Mouse (Mus musculus): ENCODE results near the gene Nrg4.

The Nrg4 gene

GRCm38 (mm10) chr9:55326515-55327233, at the start of gene Nrg4, which contains the start of gene Tmem266:
Gene Nrg4, minus strand, starts transcription at chr9:55326844.
Gene Tmem266, plus strand, starts transcription at chr9:55326913.
- in situ Hi-C loops (cut with MboI; ENCODE audit: low sequenced_read_pairs) = no loop called here

- in situ Hi-C loops (cut with MboI; ENCODE audit: low sequenced_read_pairs) = no loop called here
Measured at GRCm38 (mm10) chr9:55371908-55372307, 45.3 kb upstream of the Nrg4 start.

- in situ Hi-C loops (cut with MboI; ENCODE audit: low sequenced_read_pairs) = no loop called here
Measured at GRCm38 (mm10) chr9:55368011-55368410, 41.4 kb upstream of the Nrg4 start.

- in situ Hi-C loops (cut with MboI; ENCODE audit: low sequenced_read_pairs) = no loop called here
Measured at GRCm38 (mm10) chr9:55363707-55364106, 37.1 kb upstream of the Nrg4 start.

- in situ Hi-C loops (cut with MboI; ENCODE audit: low sequenced_read_pairs) = no loop called here
Measured at GRCm38 (mm10) chr9:55361969-55362368, 35.3 kb upstream of the Nrg4 start.

- in situ Hi-C loops (cut with MboI; ENCODE audit: low sequenced_read_pairs) = no loop called here
Measured at GRCm38 (mm10) chr9:55360861-55361260, 34.2 kb upstream of the Nrg4 start.

GRCm38 (mm10) chr9:55360372-55360771, 33.7 kb upstream of the Nrg4 start:
- in situ Hi-C loops (cut with MboI; ENCODE audit: low sequenced_read_pairs) = no loop called here

- in situ Hi-C loops (cut with MboI; ENCODE audit: low sequenced_read_pairs) = no loop called here
Measured at GRCm38 (mm10) chr9:55357164-55357563, 30.5 kb upstream of the Nrg4 start.

- in situ Hi-C loops (cut with MboI; ENCODE audit: low sequenced_read_pairs) = no loop called here
Measured at GRCm38 (mm10) chr9:55355270-55355834, 28.7 kb upstream of the Nrg4 start.

- in situ Hi-C loops (cut with MboI; ENCODE audit: low sequenced_read_pairs) = no loop called here
Measured at GRCm38 (mm10) chr9:55354686-55355085, 28.0 kb upstream of the Nrg4 start.

- in situ Hi-C loops (cut with MboI; ENCODE audit: low sequenced_read_pairs) = no loop called here
Measured at GRCm38 (mm10) chr9:55348664-55349063, 22.0 kb upstream of the Nrg4 start.

GRCm38 (mm10) chr9:55345332-55345731, 18.7 kb upstream of the Nrg4 start:
- in situ Hi-C loops (cut with MboI; ENCODE audit: low sequenced_read_pairs) = no loop called here

- in situ Hi-C loops (cut with MboI; ENCODE audit: low sequenced_read_pairs) = no loop called here
Measured at GRCm38 (mm10) chr9:55344165-55344564, 17.5 kb upstream of the Nrg4 start.

GRCm38 (mm10) chr9:55332949-55333348, 6.3 kb upstream of the Nrg4 start:
- in situ Hi-C loops (cut with MboI; ENCODE audit: low sequenced_read_pairs) = no loop called here

GRCm38 (mm10) chr9:55332476-55332875, 5.8 kb upstream of the Nrg4 start:
- in situ Hi-C loops (cut with MboI; ENCODE audit: low sequenced_read_pairs) = no loop called here

- in situ Hi-C loops (cut with MboI; ENCODE audit: low sequenced_read_pairs) = no loop called here
Measured at GRCm38 (mm10) chr9:55329401-55329800, 2.8 kb upstream of the Nrg4 start.

GRCm38 (mm10) chr9:55328151-55328918, 1.7 kb upstream of the Nrg4 start:
- in situ Hi-C loops (cut with MboI; ENCODE audit: low sequenced_read_pairs) = no loop called here

- in situ Hi-C loops (cut with MboI; ENCODE audit: low sequenced_read_pairs) = no loop called here
Measured at GRCm38 (mm10) chr9:55327234-55327615, 581 bp upstream of the Nrg4 start.

GRCm38 (mm10) chr9:55325564-55326514, 805 bp downstream of the Nrg4 start:
- in situ Hi-C loops (cut with MboI; ENCODE audit: low sequenced_read_pairs) = no loop called here

- in situ Hi-C loops (cut with MboI; ENCODE audit: low sequenced_read_pairs) = no loop called here
Measured at GRCm38 (mm10) chr9:55325061-55325460, 1.6 kb downstream of the Nrg4 start.

- in situ Hi-C loops (cut with MboI; ENCODE audit: low sequenced_read_pairs) = no loop called here
Measured at GRCm38 (mm10) chr9:55324516-55324915, 2.1 kb downstream of the Nrg4 start.

All from CH12F3 (cell line).